Mouse (Mus musculus) cortical plate, adult 2 months (tissue): ENCODE results near the gene Psmg3.

Source experiments
- CTCF ChIP-seq: fragments of 200-500 bp; IDR thresholded peaks from 2 replicates; pipeline ENCODE4 v1.5.1; 2011; ENCODE audit warnings: mild to moderate bottlenecking, control low read depth, low read length; ENCODE audit not compliant: insufficient read depth; ENCODE audit errors: extremely low read depth
- POLR2A ChIP-seq: fragments of 200-500 bp; IDR thresholded peaks from 2 replicates; pipeline ENCODE4 v1.6.1; 2011; ENCODE audit warnings: mild to moderate bottlenecking, low read length, control low read depth; ENCODE audit not compliant: insufficient read depth; ENCODE audit errors: extremely low read depth

DNA sequence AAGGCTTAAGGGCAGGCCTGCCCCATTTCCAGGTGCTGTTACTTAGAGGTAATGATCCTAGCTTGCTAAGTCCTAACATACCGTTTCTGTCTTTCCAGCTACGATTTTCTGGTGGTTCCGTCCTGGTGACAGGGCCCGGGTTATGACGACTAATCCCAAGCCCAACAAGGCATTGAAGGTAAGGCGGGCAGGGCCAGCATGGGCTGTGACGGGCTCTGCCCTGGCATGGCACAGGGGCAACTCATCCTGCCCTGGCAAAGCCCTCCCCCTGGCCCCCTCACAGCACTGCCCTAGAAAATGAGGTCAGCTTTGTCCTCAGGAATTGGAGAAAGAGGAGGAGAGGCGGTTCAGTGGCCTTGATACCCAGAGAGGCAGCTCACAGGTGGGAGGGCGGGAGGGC, 27.6 kb downstream of the Psmg3 start:
- TF ChIP-seq POLR2A (no peak), CTCF (no peak)
